Mouse (Mus musculus) heart, adult 10 weeks (tissue): ENCODE data around the gene Dus4l. TPM values are rescaled to one million over a fixed set of nuclear protein-coding genes. Genes with fewer than 3 reads are reported as not detected.

Experiments used
- polyA plus RNA-seq: library from polyadenylated mRNA; stranded (reverse); fragments of 350-450 nt; fragmentation: Illumina TruSeq; extraction: RNeasy Lipid Tissue Mini Kit (QIAGEN cat#74804); gene quantifications from one replicate; pipeline ENCODE4 v1.2.3, GENCODE M21; 2014; ENCODE audit warnings: low read depth, low replicate concordance

Dus4l gene
- 11.9 TPM for polyA plus RNA-seq

GRCm38 (mm10) chr12:31654197-31654964, at the start of gene Dus4l, which contains the start of gene Cog5:
Dus4l (minus strand) TSS chr12:31654826.
Cog5 (plus strand) TSS chr12:31654869.

GRCm38 (mm10) chr12:31634343-31635239, 20.0 kb downstream of the Dus4l start, which contains the start of gene Bcap29:
Bcap29 (minus strand) TSS chr12:31634658.

Other genes with a start within 250 kb of the Dus4l start
- 6.7 TPM for gene Cbll1, start 155.2 kb downstream of the Dus4l start, polyA plus RNA-seq
- not detected for gene Slc26a4, start 94.9 kb downstream of the Dus4l start, polyA plus RNA-seq
- 50.2 TPM for gene Bcap29, start 20.2 kb downstream of the Dus4l start, polyA plus RNA-seq
- 49.5 TPM for gene Cog5, start within 50 bp of the Dus4l start, polyA plus RNA-seq
- 23.7 TPM for gene Gpr22, start 59.1 kb upstream of the Dus4l start, polyA plus RNA-seq